Mouse (Mus musculus) myocyte (in vitro differentiated cells): ENCODE measurements around the gene Msrb1.

Source experiments
- CEBPB ChIP-seq: IDR thresholded peaks from 2 replicates; pipeline ENCODE4 v1.6.1; 2011; ENCODE audit warnings: mild to moderate bottlenecking, moderate library complexity; ENCODE audit not compliant: poor library complexity, insufficient read depth, severe bottlenecking
- E2F4 ChIP-seq: IDR thresholded peaks from one replicate; pipeline ENCODE4 v1.6.1; 2011; ENCODE audit warnings: mild to moderate bottlenecking, control low read depth, moderate library complexity; ENCODE audit not compliant: insufficient read depth
- MAX ChIP-seq: IDR thresholded peaks from one replicate; pipeline ENCODE4 v1.6.1; 2011; ENCODE audit warnings: low read depth, mild to moderate bottlenecking, control low read depth
- MYOD1 ChIP-seq, 3 experiments: IDR thresholded peaks; one replicate each; pipeline ENCODE4 v1.6.1; 2011; ENCODE audit warnings: control low read depth in 2 of 3, low read depth in 2 of 3, mild to moderate bottlenecking in 2 of 3, moderate library complexity in 1 of 3; ENCODE audit not compliant: insufficient read length in 2 of 3, control insufficient read depth in 1 of 3
- MYOG ChIP-seq, 3 experiments: IDR thresholded peaks; one replicate each; pipeline ENCODE4 v1.6.1; 2011; ENCODE audit warnings: control low read depth in 2 of 3, low read depth in 2 of 3, mild to moderate bottlenecking in 2 of 3; ENCODE audit not compliant: insufficient read length in 2 of 3, control insufficient read depth in 1 of 3, insufficient read depth in 1 of 3
- POLR2A ChIP-seq: IDR thresholded peaks from one replicate; pipeline ENCODE4 v1.6.1; 2011; ENCODE audit warnings: low read depth, mild to moderate bottlenecking, control low read depth, moderate library complexity; ENCODE audit not compliant: insufficient read length
- POLR2AphosphoS2 ChIP-seq: IDR thresholded peaks from one replicate; pipeline ENCODE4 v1.6.1; 2011; ENCODE audit warnings: low read depth, control low read depth; ENCODE audit not compliant: insufficient read length
- SRF ChIP-seq: IDR thresholded peaks from one replicate; pipeline ENCODE4 v1.6.1; 2011; ENCODE audit warnings: low read depth; ENCODE audit not compliant: control insufficient read depth, insufficient read length
- TCF3 ChIP-seq: IDR thresholded peaks from one replicate; pipeline ENCODE4 v1.6.1; 2011; ENCODE audit warnings: low read depth, control low read depth; ENCODE audit not compliant: insufficient read length
- USF1 ChIP-seq: IDR thresholded peaks from one replicate; pipeline ENCODE4 v1.6.1; 2011; ENCODE audit warnings: low read depth, mild to moderate bottlenecking, control low read depth, moderate library complexity

DNA sequence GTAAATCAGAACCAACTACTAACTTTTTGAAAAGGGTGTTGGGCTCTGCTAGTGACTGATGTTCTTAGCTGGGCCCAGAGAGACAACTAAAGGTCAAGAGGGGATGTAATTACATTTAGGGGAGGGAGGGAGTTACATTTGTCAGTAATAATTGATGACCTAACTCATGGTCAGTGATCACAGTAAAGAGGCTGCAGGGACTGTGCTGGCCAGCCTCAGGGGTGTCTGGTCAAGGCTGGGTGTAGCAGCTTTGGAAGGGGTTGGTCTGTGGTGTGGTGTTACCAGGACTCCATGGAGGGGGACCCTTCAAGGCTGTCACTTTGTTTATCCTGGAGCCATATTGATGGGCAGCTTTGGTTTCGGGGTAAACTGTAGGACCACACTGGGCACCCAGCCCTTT, 21.0 kb downstream of the Msrb1 start:
- TF ChIP-seq MAX, result no peak
- TF ChIP-seq USF1, result no peak
- no peak for TF ChIP-seq MYOD1 (IDR thresholded peaks at IDR 0.05; ENCODE audit: control insufficient read depth in 1 of 3, insufficient read length in 2 of 3, low read depth in 2 of 3)
- no peak for TF ChIP-seq POLR2A
- TF ChIP-seq E2F4, result no peak
- TF ChIP-seq POLR2AphosphoS2, result no peak
- TF ChIP-seq SRF, result no peak
- TF ChIP-seq MYOG (IDR thresholded peaks at IDR 0.05; ENCODE audit: control insufficient read depth in 1 of 3, insufficient read depth in 1 of 3, insufficient read length in 2 of 3, low read depth in 2 of 3), result no peak
- no peak for TF ChIP-seq CEBPB
- no peak for TF ChIP-seq TCF3
